Mouse (Mus musculus): Measurements from ENCODE around the gene Tex44. TPM values are rescaled to one million over a fixed set of nuclear protein-coding genes. Genes with fewer than 3 reads are reported as not detected.
"Not testable (repeated sequence)": the region's sequence is repeated elsewhere in the genome, so short reads cannot be mapped to it uniquely, and the experiment has no call there.

Gene Tex44
- polyA plus RNA-seq, 1 experiment from 2014 or later, result not detected

GRCm38 (mm10) chr1:86469876-86470275 lies 43.7 kb downstream of the Tex44 start:
- H3K9me3 ChIP-seq (ENCODE audit: control insufficient read depth, low read length), result no peaks in the 10 kb centered on the region
- no peak overlapping the region for H3K4me2 ChIP-seq (replicated peaks; ENCODE audit: low read depth, low read length)
- H3K9ac ChIP-seq (ENCODE audit: low read depth, low read length), result no peak overlapping the region
- no peak overlapping the region for H3K4me3 ChIP-seq (ENCODE audit: low read length)
- 95% methylated on average over 4 of the region's 4 CpGs for WGBS
- no peak overlapping the region for H3K27ac ChIP-seq (ENCODE audit: low read depth, low read length)
- peaks cover 17% of the 10 kb centered on the region for H3K4me1 ChIP-seq (ENCODE audit: control insufficient read depth, insufficient read depth, low read length)
- H3K27me3 ChIP-seq (ENCODE audit: control insufficient read depth, insufficient read depth, low read length), result no peaks in the 10 kb centered on the region
- H3K36me3 ChIP-seq (ENCODE audit: control insufficient read depth, insufficient read depth, low read length), result no peaks in the 10 kb centered on the region
- no peak for ATAC-seq (ENCODE audit: low FRiP score, low TSS enrichment)

- H3K27ac ChIP-seq (ENCODE audit: low read depth, low read length), result peak overlapping the region; percentile 75
- H3K36me3 ChIP-seq (ENCODE audit: control insufficient read depth, insufficient read depth, low read length), result no peaks in the 10 kb centered on the region
- H3K9me3 ChIP-seq (ENCODE audit: control insufficient read depth, low read length), result no peaks in the 10 kb centered on the region
- peaks cover 12% of the 10 kb centered on the region for H3K4me1 ChIP-seq (ENCODE audit: control insufficient read depth, insufficient read depth, low read length)
- 70% methylated on average over 12 of the region's 12 CpGs for WGBS
- peak; percentile 53 for ATAC-seq (ENCODE audit: low FRiP score, low TSS enrichment)
- H3K27me3 ChIP-seq (ENCODE audit: control insufficient read depth, insufficient read depth, low read length), result no peaks in the 10 kb centered on the region
- H3K9ac ChIP-seq (ENCODE audit: low read depth, low read length), result peak overlapping the region; percentile 18; the same call in 1 of the 2 replicates
- no peak overlapping the region for H3K4me3 ChIP-seq (ENCODE audit: low read length)
- no peak overlapping the region for H3K4me2 ChIP-seq (replicated peaks; ENCODE audit: low read depth, low read length)
Observed at GRCm38 (mm10) chr1:86470519-86471181, 44.5 kb downstream of the Tex44 start.

DNA sequence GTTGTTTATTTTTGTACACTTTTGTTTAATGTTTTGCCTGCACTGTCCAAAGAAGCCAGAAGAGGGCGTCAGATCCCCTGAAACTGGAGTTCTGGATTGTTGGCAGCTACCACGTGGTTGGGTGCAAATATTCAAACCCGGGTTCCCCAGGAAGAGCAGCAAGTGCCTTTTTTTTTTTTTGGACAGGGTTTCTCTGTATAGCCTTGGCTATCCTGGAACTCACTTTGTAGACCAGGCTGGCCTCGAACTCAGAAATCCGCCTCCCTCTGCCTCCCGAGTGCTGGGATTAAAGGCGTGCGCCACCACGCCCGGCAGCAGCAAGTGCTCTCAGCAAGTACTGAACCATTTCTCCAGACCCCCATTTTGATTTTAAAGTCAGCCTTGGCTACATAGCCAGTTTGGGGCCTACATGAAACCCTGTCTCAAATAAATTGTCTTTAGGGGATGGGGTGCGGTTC lies 45.4 kb downstream of the Tex44 start:
- not testable (repeated sequence) for H3K9me3 ChIP-seq (ENCODE audit: control insufficient read depth, low read length); H3K9ac ChIP-seq (ENCODE audit: low read depth, low read length); H3K27me3 ChIP-seq (ENCODE audit: control insufficient read depth, insufficient read depth, low read length); ATAC-seq (ENCODE audit: low FRiP score, low TSS enrichment); H3K4me3 ChIP-seq (ENCODE audit: low read length); H3K36me3 ChIP-seq (ENCODE audit: control insufficient read depth, insufficient read depth, low read length)
- WGBS, result 71% methylated on average over 11 of the region's 11 CpGs
- Histone ChIP-seq H3K4me2 (replicated peaks; ENCODE audit: low read depth, low read length) (peak overlapping the region; percentile 34; the same call in 1 of the 2 replicates), H3K27ac (ENCODE audit: low read depth, low read length) (peak overlapping the region; percentile 95), H3K4me1 (ENCODE audit: control insufficient read depth, insufficient read depth, low read length) (peaks cover 12% of the 10 kb centered on the region)

DNA sequence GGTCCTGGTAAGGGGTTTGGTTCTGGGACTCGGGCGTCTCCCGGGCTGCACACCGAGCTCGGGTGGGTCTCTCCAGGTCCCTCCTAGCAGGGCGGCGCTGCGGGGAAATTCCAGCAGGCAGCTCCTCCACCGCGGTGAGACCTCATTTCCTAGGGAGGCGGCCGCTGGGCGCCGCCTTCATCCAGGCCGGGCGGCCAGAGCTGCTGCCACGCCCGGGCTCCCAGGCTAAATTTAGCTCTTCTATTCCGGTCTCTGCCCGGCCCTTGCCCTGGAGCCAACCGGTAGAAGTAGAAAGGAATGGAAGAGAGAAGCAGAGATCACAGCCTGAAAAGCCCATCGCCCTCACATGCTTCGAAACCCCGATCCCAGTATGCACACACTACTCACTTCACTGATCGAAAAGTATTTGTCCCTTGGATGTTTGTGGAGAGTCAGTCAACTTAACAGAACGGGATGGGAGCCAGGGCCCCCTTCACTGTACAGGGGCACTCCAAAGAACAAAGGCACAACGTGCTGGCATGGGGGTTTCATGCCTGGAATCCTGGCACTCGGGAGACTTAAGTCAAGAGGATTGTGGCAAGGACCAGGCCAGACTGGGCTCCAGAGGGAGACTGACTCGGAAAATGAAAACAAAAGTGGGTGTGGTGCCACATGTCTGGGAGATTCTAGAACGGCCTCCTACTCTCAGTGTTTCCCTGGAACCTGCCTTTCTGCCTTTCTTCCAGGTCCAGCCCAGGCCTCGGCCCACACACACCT lies 46.2 kb downstream of the Tex44 start:
- Histone ChIP-seq H3K4me2 (replicated peaks; ENCODE audit: low read depth, low read length) (peak overlapping the region; percentile 34), H3K27me3 (ENCODE audit: control insufficient read depth, insufficient read depth, low read length) (no peaks in the 10 kb centered on the region), H3K9me3 (ENCODE audit: control insufficient read depth, low read length) (no peaks in the 10 kb centered on the region), H3K9ac (ENCODE audit: low read depth, low read length) (peak overlapping the region; percentile 38; the same call in 1 of the 2 replicates), H3K27ac (ENCODE audit: low read depth, low read length) (peak overlapping the region; percentile 95), H3K36me3 (ENCODE audit: control insufficient read depth, insufficient read depth, low read length) (no peaks in the 10 kb centered on the region), H3K4me3 (ENCODE audit: low read length) (peak overlapping the region; percentile 1; the same call in 1 of the 2 replicates), H3K4me1 (ENCODE audit: control insufficient read depth, insufficient read depth, low read length) (peaks cover 12% of the 10 kb centered on the region)
- 10% methylated on average over 31 of the region's 31 CpGs for WGBS
- ATAC-seq (ENCODE audit: low FRiP score, low TSS enrichment), result peak; percentile 76

GRCm38 (mm10) chr1:86473109-86473760 lies 47.1 kb downstream of the Tex44 start:
- H3K9ac ChIP-seq (ENCODE audit: low read depth, low read length), result no peak overlapping the region; the same call in 1 of the 2 replicates
- ATAC-seq (ENCODE audit: low FRiP score, low TSS enrichment), result no peak
- no peak overlapping the region for H3K4me2 ChIP-seq (replicated peaks; ENCODE audit: low read depth, low read length)
- no peaks in the 10 kb centered on the region for H3K9me3 ChIP-seq (ENCODE audit: control insufficient read depth, low read length)
- H3K27ac ChIP-seq (ENCODE audit: low read depth, low read length), result peak overlapping the region; percentile 95
- no peak overlapping the region for H3K4me3 ChIP-seq (ENCODE audit: low read length)
- no peaks in the 10 kb centered on the region for H3K27me3 ChIP-seq (ENCODE audit: control insufficient read depth, insufficient read depth, low read length)
- H3K4me1 ChIP-seq (ENCODE audit: control insufficient read depth, insufficient read depth, low read length), result peaks cover 12% of the 10 kb centered on the region
- WGBS, result 92% methylated on average over 18 of the region's 18 CpGs
- H3K36me3 ChIP-seq (ENCODE audit: control insufficient read depth, insufficient read depth, low read length), result no peaks in the 10 kb centered on the region

Other genes with a start within 250 kb of the Tex44 start
- 5.3 and 8.1 TPM in 2 replicates for gene B3gnt7, start 123.5 kb upstream of the Tex44 start, polyA plus RNA-seq (2014; fragmentation: Nextera tagmentation; extraction: Ambion mirVana)
- 491 and 510 TPM in 2 replicates for gene Ncl, start 66.9 kb upstream of the Tex44 start, polyA plus RNA-seq (2014; fragmentation: Nextera tagmentation; extraction: Ambion mirVana)
- not detected in 2 replicates for gene Nmur1, start 101 bp upstream of the Tex44 start, polyA plus RNA-seq (2014; fragmentation: Nextera tagmentation; extraction: Ambion mirVana)
- gene Ptma, start 100.4 kb downstream of the Tex44 start, polyA plus RNA-seq (2014; fragmentation: Nextera tagmentation; extraction: Ambion mirVana), result 3,750 and 4,450 TPM in 2 replicates
- 65.5 and 71.7 TPM in 2 replicates for gene Pde6d, start 156.3 kb downstream of the Tex44 start, polyA plus RNA-seq (2014; fragmentation: Nextera tagmentation; extraction: Ambion mirVana)
- gene Cops7b, start 156.6 kb downstream of the Tex44 start, polyA plus RNA-seq (2014; fragmentation: Nextera tagmentation; extraction: Ambion mirVana), result 40.4 and 45.4 TPM in 2 replicates
- 2.1 and 2.4 TPM in 2 replicates for gene Nppc, start 244.2 kb downstream of the Tex44 start, polyA plus RNA-seq (2014; fragmentation: Nextera tagmentation; extraction: Ambion mirVana)